ENCODE assay signal across 18 mouse cellular contexts in genomic region chr5:20622837-20623573, GRCm38 (mm10).
DNase-seq lines count a peak whose midpoint lies in the region; ATAC-seq and TF ChIP-seq lines count a peak whose summit lies in the region.
"Had no signal": no experiment of that assay in that cellular context is flagged by ENCODE, and none has a peak within 500 bp of the region (broad histone marks: within the 10 kb centered on the region; RNA-seq: fewer than 3 reads in every experiment).

No protein-coding gene starts in this region.

- WGBS in forebrain, embryonic 10.5 days = 48% methylated on average over 10 of the region's 10 CpGs
- WGBS in forebrain, embryonic 12.5 days = 44% methylated on average over 10 of the region's 10 CpGs
- WGBS in forebrain, postnatal 0 days = 37% methylated on average over 10 of the region's 10 CpGs
- WGBS in midbrain, embryonic 13.5 days = 31% methylated on average over 10 of the region's 10 CpGs
- WGBS in intestine, embryonic 16.5 days = 62% methylated on average over 10 of the region's 10 CpGs

- H3K27me3 ChIP-seq in forebrain, embryonic 10.5 days (ENCODE audit: poor library complexity, severe bottlenecking) = no peaks in the 10 kb centered on the region
- no peaks in the 10 kb centered on the region for H3K27me3 ChIP-seq in forebrain, embryonic 12.5 days
- no peaks in the 10 kb centered on the region for H3K27me3 ChIP-seq in forebrain, postnatal 0 days (ENCODE audit: insufficient read depth, low read length)
- no peaks in the 10 kb centered on the region for H3K27me3 ChIP-seq in midbrain, embryonic 13.5 days
- H3K27me3 ChIP-seq in intestine, embryonic 16.5 days (replicated peaks; ENCODE audit: control insufficient read depth, insufficient read depth, low read length) = no peaks in the 10 kb centered on the region
- H3K27me3 ChIP-seq: neural tube, embryonic 12.5 days had no signal

- ATAC-seq in forebrain, embryonic 12.5 days (ENCODE audit: low FRiP score) = no peak
- ATAC-seq in forebrain, postnatal 0 days = peak; percentile 42; the same call in 1 of the 2 replicates
- peak; percentile 94 for ATAC-seq in midbrain, embryonic 13.5 days
- ATAC-seq in intestine, embryonic 16.5 days = no peak
- ATAC-seq: liver, postnatal 0 days had no signal

- no peak for DNase-seq in forebrain, embryonic 10.5 days (ENCODE audit: extremely low spot score, low spot score)
- DNase-seq in brain, adult 2 months (ENCODE audit: low read depth, low spot score) = peak; percentile 39
- no peak for DNase-seq in forebrain, postnatal 0 days
- no peak for DNase-seq in kidney, adult 9 months
- no peak for DNase-seq in MN1 (ENCODE audit: low spot score)
- DNase-seq: adrenal gland, adult 8-10 months; cerebellum, adult 11-12 months; gastrocnemius, adult 2 months; heart, adult 18-20 months; kidney, postnatal 4 days; liver; liver, postnatal 0 days; lung, postnatal 36 days had no signal

- H3K27ac ChIP-seq in forebrain, embryonic 10.5 days = peak overlapping the region; percentile 51; the same call in 1 of the 2 replicates
- H3K27ac ChIP-seq in forebrain, embryonic 12.5 days = no peak overlapping the region
- H3K27ac ChIP-seq in forebrain, postnatal 0 days (ENCODE audit: low read depth, low read length) = no peak overlapping the region
- H3K27ac ChIP-seq in midbrain, embryonic 13.5 days = peak overlapping the region; percentile 62
- H3K27ac ChIP-seq in intestine, embryonic 16.5 days (ENCODE audit: low read length) = no peak overlapping the region
- H3K27ac ChIP-seq: gastrocnemius, adult 2 months; neural tube, embryonic 12.5 days; stomach, postnatal 0 days had no signal

- no peak for TF ChIP-seq CTCF in forebrain, postnatal 0 days (IDR thresholded peaks at IDR 0.05; ENCODE audit: low read depth)

- H3K36me3 ChIP-seq in forebrain, embryonic 10.5 days (replicated peaks) = no peaks in the 10 kb centered on the region
- no peaks in the 10 kb centered on the region for H3K36me3 ChIP-seq in forebrain, embryonic 12.5 days (replicated peaks)
- H3K36me3 ChIP-seq in forebrain, postnatal 0 days (ENCODE audit: insufficient read depth) = no peaks in the 10 kb centered on the region
- no peaks in the 10 kb centered on the region for H3K36me3 ChIP-seq in midbrain, embryonic 13.5 days
- H3K36me3 ChIP-seq in intestine, embryonic 16.5 days (ENCODE audit: control insufficient read depth, insufficient read depth, low read length) = no peaks in the 10 kb centered on the region
- H3K36me3 ChIP-seq: neural tube, embryonic 12.5 days had no signal

- H3K4me2 ChIP-seq in forebrain, embryonic 12.5 days = no peak overlapping the region
- no peak overlapping the region for H3K4me2 ChIP-seq in forebrain, postnatal 0 days (ENCODE audit: low read depth)
- no peak overlapping the region; the same call in 1 of the 2 replicates for H3K4me2 ChIP-seq in midbrain, embryonic 13.5 days (replicated peaks)
- no peak overlapping the region for H3K4me2 ChIP-seq in intestine, embryonic 16.5 days (ENCODE audit: low read depth, low read length)
- H3K4me2 ChIP-seq: neural tube, embryonic 12.5 days had no signal

- H3K4me3 ChIP-seq in forebrain, embryonic 10.5 days = no peak overlapping the region
- no peak overlapping the region for H3K4me3 ChIP-seq in forebrain, embryonic 12.5 days (replicated peaks)
- no peak overlapping the region for H3K4me3 ChIP-seq in forebrain, postnatal 0 days (ENCODE audit: low read depth, low read length)
- no peak overlapping the region for H3K4me3 ChIP-seq in midbrain, embryonic 13.5 days (replicated peaks)
- no peak overlapping the region for H3K4me3 ChIP-seq in intestine, embryonic 16.5 days (ENCODE audit: low read length)
- H3K4me3 ChIP-seq: gastrocnemius, adult 2 months; neural tube, embryonic 12.5 days had no signal

- H3K9me3 ChIP-seq in forebrain, embryonic 10.5 days = no peaks in the 10 kb centered on the region
- no peaks in the 10 kb centered on the region for H3K9me3 ChIP-seq in forebrain, embryonic 12.5 days
- H3K9me3 ChIP-seq in forebrain, postnatal 0 days (ENCODE audit: low read length) = no peaks in the 10 kb centered on the region
- no peaks in the 10 kb centered on the region for H3K9me3 ChIP-seq in midbrain, embryonic 13.5 days
- no peaks in the 10 kb centered on the region for H3K9me3 ChIP-seq in intestine, embryonic 16.5 days (ENCODE audit: control insufficient read depth, low read length)
- H3K9me3 ChIP-seq: neural tube, embryonic 12.5 days had no signal

- no peak overlapping the region for H3K9ac ChIP-seq in forebrain, embryonic 12.5 days
- no peak overlapping the region for H3K9ac ChIP-seq in forebrain, postnatal 0 days
- H3K9ac ChIP-seq in midbrain, embryonic 13.5 days (replicated peaks) = no peak overlapping the region
- H3K9ac ChIP-seq in intestine, embryonic 16.5 days (ENCODE audit: low read depth, low read length) = no peak overlapping the region
- H3K9ac ChIP-seq: liver, postnatal 0 days; neural tube, embryonic 12.5 days had no signal

- H3K4me1 ChIP-seq in forebrain, embryonic 10.5 days = peaks cover 12% of the 10 kb centered on the region
- H3K4me1 ChIP-seq in forebrain, embryonic 12.5 days = peaks cover 10% of the 10 kb centered on the region
- no peaks in the 10 kb centered on the region for H3K4me1 ChIP-seq in forebrain, postnatal 0 days (ENCODE audit: insufficient read depth)
- H3K4me1 ChIP-seq in midbrain, embryonic 13.5 days (replicated peaks) = peaks cover 16% of the 10 kb centered on the region
- H3K4me1 ChIP-seq in intestine, embryonic 16.5 days (ENCODE audit: control insufficient read depth, insufficient read depth, low read length) = no peaks in the 10 kb centered on the region
- H3K4me1 ChIP-seq: neural tube, embryonic 12.5 days had no signal

Comparison
In these comparisons a context has a peak if more than half of its experiments do, and no peak if none do; other contexts are left out.
1. H3K27ac ChIP-seq: peak in forebrain, embryonic 10.5 days (single experiment) and midbrain, embryonic 13.5 days (single experiment); none in forebrain, embryonic 12.5 days (single experiment), forebrain, postnatal 0 days (single experiment) and intestine, embryonic 16.5 days (single experiment).
2. ATAC-seq: peak in forebrain, postnatal 0 days (single experiment) and midbrain, embryonic 13.5 days (single experiment); none in forebrain, embryonic 12.5 days (single experiment) and intestine, embryonic 16.5 days (single experiment).